Mouse (Mus musculus): Measurements from ENCODE around the gene Vmp1. TPM values are rescaled to one million over a fixed set of nuclear protein-coding genes. Genes with fewer than 3 reads are reported as not detected.
A peak's percentile ranks its signal among the peaks of the same experiment; 100 is the strongest.

The Vmp1 gene
- polyA plus RNA-seq, 1 experiment from 2014 or later, result 153 TPM

GRCm38 (mm10) chr11:86595366-86595765, 88.3 kb downstream of the Vmp1 start:
- no peak overlapping the region for H3K4me2 ChIP-seq
- H3K36me3 ChIP-seq, result no peaks in the 10 kb centered on the region
- no peak overlapping the region for H3K27ac ChIP-seq
- H3K4me1 ChIP-seq, result 0 out of 2 replicates have a peak, but pooled peaks cover 5% of the 10 kb centered on the region
- no peak overlapping the region for H3K4me3 ChIP-seq (replicated peaks)
- no peak overlapping the region for H3K9ac ChIP-seq
- WGBS, result 95% methylated on average over 6 of the region's 6 CpGs
- no peaks in the 10 kb centered on the region for H3K9me3 ChIP-seq
- H3K27me3 ChIP-seq (replicated peaks), result no peaks in the 10 kb centered on the region
- ATAC-seq (ENCODE audit: insufficient read depth, low FRiP score, low read depth), result no peak

DNA sequence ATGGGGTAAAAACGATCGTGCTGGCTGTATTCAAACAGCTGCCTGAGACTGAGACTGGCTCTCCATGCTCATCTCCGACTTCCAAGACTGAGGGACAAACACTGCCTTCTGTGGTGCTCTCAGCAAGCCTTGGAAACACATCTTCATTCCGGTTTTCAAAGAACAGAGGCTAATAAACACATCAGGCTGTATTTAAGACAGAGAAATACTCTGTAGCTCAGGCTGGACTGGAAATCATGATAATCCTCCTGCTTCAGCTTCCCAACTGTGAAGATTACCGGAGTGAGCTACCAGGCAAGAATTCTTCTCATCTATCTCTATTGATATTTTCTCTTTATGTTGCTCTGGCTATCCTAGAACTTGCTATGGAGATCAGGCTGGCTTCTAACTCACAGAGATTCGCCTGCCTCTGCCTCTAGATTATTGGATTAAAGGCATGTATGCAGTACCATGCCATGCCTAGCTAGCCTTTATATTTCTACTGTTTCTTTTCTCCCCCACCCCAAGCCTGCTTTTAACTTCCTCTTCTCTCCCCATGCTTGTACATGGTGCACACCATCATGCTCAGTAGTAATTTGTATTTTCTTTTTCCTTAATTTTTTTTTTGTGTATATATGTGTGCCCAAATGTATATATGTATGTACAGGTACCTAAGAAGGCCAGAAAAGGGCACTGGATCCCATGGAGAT, 89.3 kb downstream of the Vmp1 start:
- ATAC-seq (ENCODE audit: insufficient read depth, low FRiP score, low read depth), result no peak
- WGBS, result 81% methylated on average over 6 of the region's 6 CpGs
- H3K27ac ChIP-seq, result no peak overlapping the region

DNA sequence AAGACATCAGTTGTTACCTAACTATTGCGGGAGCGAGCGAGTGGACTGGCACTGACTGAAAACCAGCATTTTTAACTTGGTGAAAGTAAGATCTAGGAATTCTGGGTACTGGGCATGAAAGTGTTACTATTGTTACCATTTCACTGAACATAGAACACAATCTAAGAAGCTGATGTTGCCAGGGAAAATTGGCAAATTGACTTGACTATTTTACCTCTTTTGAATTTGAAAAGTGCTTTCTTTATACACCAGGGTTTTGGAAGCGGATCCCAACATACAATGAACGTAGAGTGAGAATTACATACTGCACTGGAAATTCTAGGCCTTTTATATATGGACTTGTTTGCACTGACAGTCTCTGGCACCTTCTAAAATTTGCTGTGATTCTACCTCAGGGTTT, 90.2 kb downstream of the Vmp1 start:
- Histone ChIP-seq H3K4me3 (replicated peaks) (no peak overlapping the region), H3K27ac (peak overlapping the region; percentile 45; the same call in 1 of the 2 replicates), H3K9me3 (no peaks in the 10 kb centered on the region), H3K27me3 (replicated peaks) (no peaks in the 10 kb centered on the region), H3K36me3 (no peaks in the 10 kb centered on the region), H3K4me1 (0 out of 2 replicates have a peak, but pooled peaks cover 5% of the 10 kb centered on the region), H3K4me2 (no peak overlapping the region), H3K9ac (no peak overlapping the region)
- WGBS, result 81% methylated on average over 5 of the region's 5 CpGs
- no peak for ATAC-seq (ENCODE audit: insufficient read depth, low FRiP score, low read depth)

More for the DNA sequence above, 89.3 kb downstream of the Vmp1 start:
- Histone ChIP-seq H3K36me3 (no peaks in the 10 kb centered on the region), H3K9ac (no peak overlapping the region), H3K4me2 (no peak overlapping the region), H3K4me1 (0 out of 2 replicates have a peak, but pooled peaks cover 5% of the 10 kb centered on the region), H3K9me3 (no peaks in the 10 kb centered on the region), H3K27me3 (replicated peaks) (no peaks in the 10 kb centered on the region), H3K4me3 (replicated peaks) (no peak overlapping the region)

DNA sequence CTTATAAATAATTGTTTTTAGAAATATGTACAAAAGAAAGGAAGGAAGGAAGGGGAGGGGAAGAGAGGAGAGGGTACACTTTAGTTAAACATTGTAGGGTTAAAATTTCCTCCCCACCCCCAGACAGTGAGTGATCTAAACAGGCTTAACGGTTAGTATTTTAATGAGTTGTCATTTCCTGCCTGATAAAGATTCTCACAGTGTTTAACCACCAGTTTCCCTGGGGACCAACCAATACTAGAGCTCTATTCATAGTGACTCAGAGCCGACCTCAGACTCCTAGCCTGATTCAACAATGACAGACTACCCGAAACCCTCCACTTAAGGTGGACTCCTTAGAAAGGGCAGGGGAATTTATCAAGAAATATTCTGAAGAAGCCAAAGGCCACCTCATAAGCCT, 90.6 kb downstream of the Vmp1 start:
- ATAC-seq (ENCODE audit: insufficient read depth, low FRiP score, low read depth), result no peak
- Histone ChIP-seq H3K4me1 (peaks cover 8% of the 10 kb centered on the region; the same call in 1 of the 2 replicates), H3K27ac (peak overlapping the region; percentile 45; the same call in 1 of the 2 replicates), H3K9ac (no peak overlapping the region), H3K36me3 (no peaks in the 10 kb centered on the region), H3K4me2 (no peak overlapping the region), H3K27me3 (replicated peaks) (no peaks in the 10 kb centered on the region), H3K4me3 (replicated peaks) (no peak overlapping the region), H3K9me3 (no peaks in the 10 kb centered on the region)
- 17% methylated on average over 3 of the region's 3 CpGs for WGBS

DNA sequence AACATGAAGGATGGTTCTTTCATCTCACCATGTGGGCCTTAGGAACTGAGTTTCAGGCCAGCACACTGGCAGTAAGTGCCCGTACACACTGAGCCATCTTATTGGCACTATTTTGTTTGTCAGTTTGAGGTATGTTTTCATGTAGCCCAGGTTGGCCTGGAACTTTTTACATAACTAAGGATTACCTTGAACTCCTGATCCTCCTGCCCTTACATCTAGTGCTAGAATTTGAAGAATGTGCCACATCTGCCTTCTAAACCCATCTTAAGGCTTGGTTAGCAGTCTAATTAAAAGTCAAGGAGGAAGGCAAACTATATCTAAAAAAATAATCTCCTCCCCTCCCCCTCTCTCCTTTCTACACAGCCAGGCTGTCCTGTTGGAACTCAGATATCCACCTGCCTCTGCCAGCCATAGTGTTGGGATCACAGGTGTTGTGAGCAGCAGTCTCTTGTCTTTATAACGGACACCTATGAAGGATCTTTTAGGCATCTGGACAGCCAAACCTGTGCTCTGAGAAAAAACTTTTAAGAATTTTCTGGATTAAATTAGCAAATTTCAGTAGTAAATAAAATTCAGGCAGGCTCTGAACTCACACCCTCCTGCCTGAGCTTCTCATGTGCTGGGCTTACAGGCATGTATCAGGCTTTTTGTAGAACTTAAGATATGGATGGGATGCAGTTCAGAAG, 91.6 kb downstream of the Vmp1 start:
- no peaks in the 10 kb centered on the region for H3K36me3 ChIP-seq
- no peak for ATAC-seq (ENCODE audit: insufficient read depth, low FRiP score, low read depth)
- H3K27me3 ChIP-seq (replicated peaks), result no peaks in the 10 kb centered on the region
- H3K9ac ChIP-seq, result no peak overlapping the region
- no peaks in the 10 kb centered on the region for H3K9me3 ChIP-seq
- no peak overlapping the region for H3K4me3 ChIP-seq (replicated peaks)
- no peak overlapping the region for H3K4me2 ChIP-seq
- peak overlapping the region; percentile 51; the same call in 1 of the 2 replicates for H3K27ac ChIP-seq
- peaks cover 11% of the 10 kb centered on the region; the same call in 1 of the 2 replicates for H3K4me1 ChIP-seq
- WGBS, result 83% methylated on average over 2 of the region's 2 CpGs

DNA sequence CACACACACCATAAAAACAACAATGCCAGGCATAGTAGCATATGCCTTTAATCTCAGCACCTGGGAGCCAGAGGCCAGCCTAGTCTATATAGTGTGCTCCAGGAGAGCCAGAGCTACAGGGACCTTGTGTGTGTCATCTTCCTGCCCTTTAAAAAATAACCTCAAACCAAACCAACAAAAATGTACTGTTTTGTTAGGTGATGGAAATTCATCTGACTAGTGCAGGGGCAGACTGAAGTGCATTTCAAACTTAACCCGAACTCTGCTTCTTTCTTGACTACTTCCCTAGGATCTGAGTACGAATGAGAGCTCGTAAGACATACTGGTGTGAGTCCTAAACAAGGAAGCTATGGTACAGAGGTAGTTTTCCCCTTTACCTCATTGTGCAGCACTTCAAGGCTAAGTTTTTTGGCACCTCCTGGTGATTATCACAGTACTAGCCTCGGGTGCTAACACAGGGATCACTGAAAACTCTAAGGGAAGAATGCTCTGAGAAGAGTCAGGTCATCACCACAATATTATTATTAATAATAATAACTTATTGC, 92.3 kb downstream of the Vmp1 start:
- no peak overlapping the region for H3K4me3 ChIP-seq (replicated peaks)
- 71% methylated on average over 4 of the region's 4 CpGs for WGBS
- H3K4me1 ChIP-seq, result peaks cover 11% of the 10 kb centered on the region; the same call in 1 of the 2 replicates
- no peak overlapping the region for H3K4me2 ChIP-seq
- ATAC-seq (ENCODE audit: insufficient read depth, low FRiP score, low read depth), result no peak
- no peaks in the 10 kb centered on the region for H3K9me3 ChIP-seq
- H3K36me3 ChIP-seq, result no peaks in the 10 kb centered on the region
- no peaks in the 10 kb centered on the region for H3K27me3 ChIP-seq (replicated peaks)
- no peak overlapping the region for H3K27ac ChIP-seq
- no peak overlapping the region for H3K9ac ChIP-seq

DNA sequence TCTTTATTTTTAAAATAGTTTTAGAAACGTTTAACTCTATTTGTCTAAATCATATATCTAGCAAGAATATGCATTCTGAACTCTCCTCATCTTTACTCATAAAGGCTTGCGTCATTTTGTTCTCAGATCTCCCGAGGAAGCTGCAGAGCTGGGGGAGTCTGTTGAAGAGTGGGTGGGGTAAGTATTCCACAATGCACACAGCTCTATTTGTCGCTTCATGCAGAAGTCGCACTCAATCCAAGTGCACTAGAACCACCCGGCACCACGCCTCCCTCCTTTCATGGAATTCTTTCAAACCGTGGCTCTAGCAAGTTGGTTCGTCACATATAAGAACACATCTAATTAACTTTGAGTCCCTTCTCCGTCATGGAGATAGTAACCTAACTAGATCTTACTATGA, 93.1 kb downstream of the Vmp1 start:
- no peak overlapping the region for H3K4me2 ChIP-seq
- no peaks in the 10 kb centered on the region for H3K9me3 ChIP-seq
- no peaks in the 10 kb centered on the region for H3K27me3 ChIP-seq (replicated peaks)
- no peak overlapping the region for H3K27ac ChIP-seq
- peaks cover 11% of the 10 kb centered on the region; the same call in 1 of the 2 replicates for H3K4me1 ChIP-seq
- no peak overlapping the region for H3K9ac ChIP-seq
- no peak for ATAC-seq (ENCODE audit: insufficient read depth, low FRiP score, low read depth)
- H3K36me3 ChIP-seq, result no peaks in the 10 kb centered on the region
- 82% methylated on average over 10 of the region's 10 CpGs for WGBS
- H3K4me3 ChIP-seq (replicated peaks), result no peak overlapping the region

- 76% methylated on average over 4 of the region's 4 CpGs for WGBS
- H3K4me1 ChIP-seq, result peaks cover 11% of the 10 kb centered on the region; the same call in 1 of the 2 replicates
- no peak overlapping the region for H3K4me2 ChIP-seq
- no peaks in the 10 kb centered on the region for H3K36me3 ChIP-seq
- no peaks in the 10 kb centered on the region for H3K27me3 ChIP-seq (replicated peaks)
- H3K27ac ChIP-seq, result no peak overlapping the region
- H3K9ac ChIP-seq, result no peak overlapping the region
- no peak overlapping the region for H3K4me3 ChIP-seq (replicated peaks)
- H3K9me3 ChIP-seq, result no peaks in the 10 kb centered on the region
- ATAC-seq (ENCODE audit: insufficient read depth, low FRiP score, low read depth), result no peak
Measured at GRCm38 (mm10) chr11:86590066-86590465, 93.6 kb downstream of the Vmp1 start.

- Histone ChIP-seq H3K9me3 (no peaks in the 10 kb centered on the region), H3K4me2 (no peak overlapping the region), H3K36me3 (no peaks in the 10 kb centered on the region), H3K27me3 (replicated peaks) (no peaks in the 10 kb centered on the region), H3K9ac (no peak overlapping the region), H3K4me1 (peaks cover 11% of the 10 kb centered on the region; the same call in 1 of the 2 replicates), H3K27ac (no peak overlapping the region), H3K4me3 (replicated peaks) (no peak overlapping the region)
- 90% methylated on average over 4 of the region's 4 CpGs for WGBS
- ATAC-seq (ENCODE audit: insufficient read depth, low FRiP score, low read depth), result no peak
Measured at GRCm38 (mm10) chr11:86588583-86589298, 94.9 kb downstream of the Vmp1 start.

DNA sequence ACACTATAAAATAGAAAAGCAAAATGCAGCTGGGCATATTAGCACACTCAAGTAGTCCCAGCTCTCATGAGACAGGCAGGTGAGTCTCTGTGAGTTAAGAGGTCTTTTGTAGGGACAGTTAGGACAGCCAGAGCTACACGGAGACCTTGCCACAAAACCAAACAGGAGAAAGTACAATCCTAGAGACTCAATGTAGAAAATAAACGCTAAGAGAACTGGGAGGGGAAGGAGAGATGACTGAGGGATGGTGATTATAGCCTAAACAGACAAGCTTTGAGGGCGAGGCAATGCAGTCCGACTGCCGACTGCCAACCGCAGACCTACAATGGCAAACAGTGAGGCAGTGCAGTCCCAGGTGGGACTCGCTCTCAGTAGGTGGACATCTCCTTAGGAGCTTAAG, 95.8 kb downstream of the Vmp1 start:
- Histone ChIP-seq H3K9ac (no peak overlapping the region), H3K4me1 (peaks cover 6% of the 10 kb centered on the region; the same call in 1 of the 2 replicates), H3K9me3 (no peaks in the 10 kb centered on the region), H3K27ac (peak overlapping the region; percentile 96), H3K27me3 (replicated peaks) (no peaks in the 10 kb centered on the region), H3K36me3 (no peaks in the 10 kb centered on the region), H3K4me2 (peak overlapping the region; percentile 62), H3K4me3 (replicated peaks) (peak overlapping the region; percentile 54; the same call in 1 of the 2 replicates)
- 23% methylated on average over 7 of the region's 7 CpGs for WGBS
- ATAC-seq (ENCODE audit: insufficient read depth, low FRiP score, low read depth), result no peak

- Histone ChIP-seq H3K27me3 (replicated peaks) (no peaks in the 10 kb centered on the region), H3K36me3 (no peaks in the 10 kb centered on the region), H3K4me3 (replicated peaks) (peak overlapping the region; percentile 54), H3K9ac (peak overlapping the region; percentile 49), H3K4me1 (peaks cover 6% of the 10 kb centered on the region; the same call in 1 of the 2 replicates), H3K4me2 (peak overlapping the region; percentile 62), H3K9me3 (no peaks in the 10 kb centered on the region), H3K27ac (peak overlapping the region; percentile 96)
- 3% methylated on average over 15 of the region's 15 CpGs for WGBS
- peak; percentile 91 for ATAC-seq (ENCODE audit: insufficient read depth, low FRiP score, low read depth)
Measured at GRCm38 (mm10) chr11:86586868-86587792, 96.5 kb downstream of the Vmp1 start.

Measured in stomach, embryonic 15.5 days (tissue).